Mouse (Mus musculus) left cerebral cortex, adult 2 months (tissue): Measurements from ENCODE around the gene C2cd2l. TPM values are rescaled to one million over a fixed set of nuclear protein-coding genes. Genes with fewer than 3 reads are reported as not detected.
"Not testable (repeated sequence)": the region's sequence is repeated elsewhere in the genome, so short reads cannot be mapped to it uniquely, and the experiment has no call there.

ENCODE experiments used
- DNase-seq, 2 experiments: peaks; one replicate each; pipeline ENCODE4 v3.0.0; 2021 to 2022; ENCODE audit warnings: low spot score in 2 of 2, mixed read lengths in 1 of 2; ENCODE audit errors: extremely low spot score in 1 of 2
- H3K27ac ChIP-seq: fragments of 200-600 bp; 2 replicates; pipeline ENCODE4 v1.8.1; 2022
- H3K4me3 ChIP-seq: fragments of 200-600 bp; 2 replicates; pipeline ENCODE4 v1.8.1; 2022
- CTCF ChIP-seq: fragments of 200-600 bp; IDR thresholded peaks from 2 replicates; pipeline ENCODE4 v1.8.1; 2022; ENCODE audit warnings: antibody characterized with exemption, mild to moderate bottlenecking, moderate library complexity
- intact Hi-C: fragments of 180-260 bp; cut with DNase I; formaldehyde crosslinking; loops from one replicate; pipeline ENCODE4 v1.15.1; 2025
- total RNA-seq, 2 experiments: library from RNA; stranded (reverse); gene quantifications; 2 replicates each; pipeline ENCODE4 v1.2.3; 2021

Gene C2cd2l
- total RNA-seq, 2 experiments from 2014 or later: 190 to 222 TPM

- DNase-seq: no peak
- H3K4me3 ChIP-seq: no peak overlapping the region
- intact Hi-C loops: no loop called here
- peak overlapping the region; percentile 71; the same call in 1 of the 2 replicates for H3K27ac ChIP-seq
- no peak for TF ChIP-seq CTCF
Measured at GRCm38 (mm10) chr9:44310750-44311135, 9.3 kb downstream of the C2cd2l start.

GRCm38 (mm10) chr9:44309756-44310155 is 10.3 kb downstream of the C2cd2l start:
- DNase-seq: no peak

GRCm38 (mm10) chr9:44307248-44307647 is 12.8 kb downstream of the C2cd2l start:
- intact Hi-C loops: no loop called here
- H3K4me3 ChIP-seq: no peak overlapping the region
- TF ChIP-seq CTCF: no peak
- H3K27ac ChIP-seq: no peak overlapping the region
- no peak for DNase-seq

More at GRCm38 (mm10) chr9:44309756-44310155, 10.3 kb downstream of the C2cd2l start:
- intact Hi-C loops: no loop called here
- H3K4me3 ChIP-seq: no peak overlapping the region
- no peak for TF ChIP-seq CTCF
- H3K27ac ChIP-seq: no peak overlapping the region

GRCm38 (mm10) chr9:44306532-44306931 is 13.6 kb downstream of the C2cd2l start:
- no peak for TF ChIP-seq CTCF
- no peak for DNase-seq
- intact Hi-C loops: no loop called here
- Histone ChIP-seq H3K4me3 (no peak overlapping the region), H3K27ac (no peak overlapping the region)

- Histone ChIP-seq H3K4me3 (peak within 1 kb of the TSS; percentile 99), H3K27ac (peak within 1 kb of the TSS; percentile 92)
- intact Hi-C loops: no loop called here
- no peak for TF ChIP-seq CTCF
- DNase-seq: peak; percentile 97 to 98
Measured at GRCm38 (mm10) chr9:44305466-44306079, 14.5 kb downstream of the C2cd2l start, which contains the start of gene Hinfp. Gene Hinfp, minus strand, starts transcription at chr9:44305671.

- H3K4me3 ChIP-seq, H3K27ac ChIP-seq, DNase-seq, intact Hi-C loops: not testable (repeated sequence)
Measured at GRCm38 (mm10) chr9:44300001-44300400, 20.1 kb downstream of the C2cd2l start.

- intact Hi-C loops: no loop called here
- H3K4me3 ChIP-seq: no peak overlapping the region
- TF ChIP-seq CTCF: peak; percentile 52
- H3K27ac ChIP-seq: no peak overlapping the region
- DNase-seq: no peak
Measured at GRCm38 (mm10) chr9:44292490-44292889, 27.6 kb downstream of the C2cd2l start.

GRCm38 (mm10) chr9:44288959-44289291 is 31.2 kb downstream of the C2cd2l start:
- DNase-seq: no peak
- Histone ChIP-seq H3K27ac (peak overlapping the region; percentile 88), H3K4me3 (peak overlapping the region; percentile 90)
- TF ChIP-seq CTCF: no peak
- intact Hi-C loops: no loop called here

GRCm38 (mm10) chr9:44288076-44288958 is 31.8 kb downstream of the C2cd2l start, which contains the start of gene Abcg4:
Gene Abcg4, minus strand, starts transcription at chr9:44288615.
- intact Hi-C loops: no loop called here
- Histone ChIP-seq H3K27ac (peak within 1 kb of the TSS; percentile 88), H3K4me3 (peak within 1 kb of the TSS; percentile 90)
- peak; percentile 42 to 55 for DNase-seq
- no peak for TF ChIP-seq CTCF

GRCm38 (mm10) chr9:44287401-44288075 is 32.5 kb downstream of the C2cd2l start:
- intact Hi-C loops: loop anchor here (1.0 kb wide), 1 partner anchor 53 kb away; the partner anchor contains the start of gene Cbl
- Histone ChIP-seq H3K4me3 (peak overlapping the region; percentile 90), H3K27ac (peak overlapping the region; percentile 88)
- DNase-seq: peak in 1 of 2 experiments; percentile 47
- TF ChIP-seq CTCF: no peak

GRCm38 (mm10) chr9:44287003-44287400 is 33.1 kb downstream of the C2cd2l start:
- Histone ChIP-seq H3K4me3 (peak overlapping the region; percentile 90), H3K27ac (peak overlapping the region; percentile 88)
- TF ChIP-seq CTCF: no peak
- intact Hi-C loops: loop anchor here (1.0 kb wide), 1 partner anchor 53 kb away; the partner anchor contains the start of gene Cbl
- DNase-seq: no peak

GRCm38 (mm10) chr9:44286256-44286850 is 33.7 kb downstream of the C2cd2l start:
- no peak overlapping the region for H3K27ac ChIP-seq
- intact Hi-C loops: no loop called here
- H3K4me3 ChIP-seq: peak overlapping the region; percentile 11; the same call in 1 of the 2 replicates
- TF ChIP-seq CTCF: no peak
- no peak for DNase-seq
